Mouse (Mus musculus): ENCODE data around the gene Ccdc114.

DNA sequence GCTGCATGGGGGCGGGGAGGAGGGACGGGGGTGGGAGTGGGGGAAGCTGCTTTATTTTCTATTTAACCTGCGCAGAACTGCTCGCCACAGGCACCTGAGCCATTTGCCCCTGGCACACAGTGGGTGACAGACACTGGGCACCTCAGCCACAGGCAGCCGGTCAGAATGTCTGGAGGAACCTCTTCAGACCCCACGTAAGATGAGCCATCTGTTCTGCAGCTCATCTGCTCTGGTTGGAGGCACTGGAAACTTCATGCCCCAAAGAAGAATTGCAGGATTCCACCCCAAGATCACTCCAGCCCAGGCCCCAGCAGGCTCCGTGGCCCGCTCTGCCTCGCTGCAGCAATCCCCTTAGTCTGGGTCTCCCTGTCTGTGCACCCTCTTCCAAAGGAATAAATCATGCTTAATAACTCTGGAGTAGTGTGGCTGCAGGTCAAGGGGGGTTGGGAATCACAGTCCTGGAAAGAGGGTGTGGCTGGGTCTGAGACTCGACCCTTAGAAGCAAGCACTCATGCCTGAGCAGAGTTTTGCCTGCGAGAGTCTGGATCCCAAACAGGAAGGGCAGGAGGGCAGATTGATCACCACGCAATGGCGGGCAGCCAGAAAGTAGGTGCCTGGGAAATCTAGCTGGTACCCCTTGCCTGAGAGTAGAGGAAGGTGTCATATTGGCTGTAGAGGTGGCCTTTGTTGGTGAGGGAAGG lies 6.7 kb upstream of the Ccdc114 start:
- no peak for TF ChIP-seq POLR2AphosphoS5 (IDR thresholded peaks at IDR 0.05; ENCODE audit: insufficient replicate concordance, low read depth, low read length)
- no peak for TF ChIP-seq TAL1 (conservative IDR thresholded peaks at IDR 0.05; ENCODE audit: low read depth, low read length)
- TF ChIP-seq CTCF (IDR thresholded peaks at IDR 0.05; ENCODE audit: low read depth, low read length) = no peak
- TF ChIP-seq GATA1 (IDR thresholded peaks at IDR 0.05; ENCODE audit: borderline replicate concordance, low read length) = no peak
- TF ChIP-seq GATA2 (IDR thresholded peaks at IDR 0.05; ENCODE audit: borderline replicate concordance, low read depth, low read length) = no peak

Data from G1E (cell line).